8 mouse cellular contexts compared by ENCODE assay signal in the genomic region with DNA sequence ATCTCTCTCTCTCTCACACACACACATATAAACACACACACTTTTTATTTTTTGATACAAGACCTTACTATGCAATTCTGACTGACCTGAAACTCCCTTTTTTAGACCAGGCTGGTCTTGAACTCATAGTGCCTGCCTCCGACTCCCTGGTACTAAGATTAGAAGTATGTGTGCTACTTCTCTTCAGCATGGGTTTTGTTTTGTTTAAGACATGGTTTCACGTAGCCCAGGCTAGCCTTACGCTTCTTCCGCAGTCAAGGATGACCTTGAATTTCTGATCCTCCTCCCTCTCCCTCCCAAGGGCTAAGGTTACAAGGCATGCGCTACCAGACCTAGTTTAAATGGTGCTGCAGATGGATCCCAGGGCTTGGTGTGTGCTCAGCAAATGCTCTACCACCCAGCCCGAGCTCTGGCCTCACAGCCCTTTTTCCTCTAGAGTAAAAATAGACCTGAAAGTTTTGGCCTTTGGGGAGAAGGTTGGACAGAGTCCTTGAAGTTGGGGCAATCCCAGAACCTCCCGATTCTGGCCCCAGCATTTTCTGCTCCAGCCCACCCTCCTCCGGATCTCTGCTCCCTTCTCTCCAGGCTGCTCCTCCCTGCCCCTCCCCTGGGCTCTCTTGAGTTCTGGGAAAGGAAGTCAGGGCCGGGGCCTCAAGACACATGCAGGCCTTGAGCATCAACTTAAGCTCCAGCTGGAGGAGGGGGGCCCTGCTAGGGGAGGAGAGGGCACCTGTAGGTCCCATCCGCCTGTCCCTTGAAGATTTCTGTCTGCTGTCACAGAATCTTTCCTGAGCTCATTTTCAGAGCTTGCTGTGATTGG. TPM values are rescaled to one million over a fixed set of nuclear protein-coding genes. Genes with fewer than 3 reads are reported as not detected.
DNase-seq lines count a peak whose midpoint lies in the region; ATAC-seq and TF ChIP-seq lines count a peak whose summit lies in the region.

No protein-coding gene starts in this region.

- no peaks in the 10 kb centered on the region for H3K9me3 ChIP-seq in ES-E14 (ENCODE audit: control insufficient read depth, insufficient read depth, low read depth, low read length)
- no peaks in the 10 kb centered on the region for H3K9me3 ChIP-seq in heart, embryonic 16.5 days (replicated peaks; ENCODE audit: control insufficient read depth, low read length)

- H3K4me3 ChIP-seq in gastrocnemius, adult 2 months: no peak overlapping the region
- peak overlapping the region in 1 of 2 experiments; percentile 11; a peak in 1 of 4 replicates for H3K4me3 ChIP-seq in ES-E14 (ENCODE audit: insufficient read depth in 1 of 2, low read depth in 1 of 2, low read length in 2 of 2, poor library complexity in 1 of 2, severe bottlenecking in 1 of 2)
- no peak overlapping the region for H3K4me3 ChIP-seq in heart, embryonic 16.5 days (ENCODE audit: low read length)

- peaks cover 15 to 26% of the 10 kb centered on the region in 2 experiments for H3K4me1 ChIP-seq in ES-E14 (ENCODE audit: control insufficient read depth in 2 of 2, insufficient read depth in 2 of 2, low read length in 2 of 2, poor library complexity in 1 of 2)
- H3K4me1 ChIP-seq in heart, embryonic 16.5 days (ENCODE audit: control insufficient read depth, insufficient read depth, low read length): peaks cover 41% of the 10 kb centered on the region

- in situ Hi-C loops in ES-E14 (cut with MboI; ENCODE audit: low sequenced_read_pairs in 2 of 2, unreplicated experiment in 2 of 2): no loop called here

- no peaks in the 10 kb centered on the region for H3K27me3 ChIP-seq in heart, embryonic 16.5 days (ENCODE audit: control insufficient read depth, insufficient read depth, low read length)

- intact Hi-C loops in gastrocnemius, adult 2 months (cut with DNase I): loop anchor here (5.0 kb wide), 1 partner anchor 99 kb away; a partner anchor contains a TSS
- intact Hi-C loops in left cerebral cortex, postnatal 4 days (cut with DNase I): loop anchor here (5.0 kb wide), 1 partner anchor 79 kb away; no protein-coding TSS in a partner anchor

- DNase-seq in gastrocnemius, adult 2 months: peak; percentile 48
- DNase-seq in gastrocnemius, adult 18-20 months (ENCODE audit: low spot score): no peak
- DNase-seq in ES-E14 (ENCODE audit: low read depth, low spot score): no peak
- DNase-seq in lung, postnatal 10 days: peak; percentile 72
- DNase-seq in embryo, embryonic 9.5 days (ENCODE audit: extremely low spot score): no peak
- no peak for DNase-seq in left cerebral cortex, postnatal 4 days
- DNase-seq in urinary bladder, postnatal 10 days (ENCODE audit: low spot score): no peak

- H3K36me3 ChIP-seq in ES-E14 (ENCODE audit: control insufficient read depth, insufficient read depth, low read length, poor library complexity, severe bottlenecking): no peaks in the 10 kb centered on the region
- no peaks in the 10 kb centered on the region for H3K36me3 ChIP-seq in heart, embryonic 16.5 days (ENCODE audit: control insufficient read depth, insufficient read depth)

- peak overlapping the region; percentile 76 for H3K27ac ChIP-seq in gastrocnemius, adult 2 months
- peak overlapping the region; percentile 98 for H3K27ac ChIP-seq in ES-E14 (ENCODE audit: insufficient read depth, low read depth, low read length, poor library complexity, severe bottlenecking)
- H3K27ac ChIP-seq in heart, embryonic 16.5 days (ENCODE audit: low read length): peak overlapping the region; percentile 30

- no peak overlapping the region for H3K4me2 ChIP-seq in heart, embryonic 16.5 days (ENCODE audit: low read depth, low read length)

- no peak for ATAC-seq in heart, embryonic 16.5 days (replicated peaks; ENCODE audit: extremely low read depth, insufficient read depth, low FRiP score)

- no peak for TF ChIP-seq CTCF in gastrocnemius, adult 2 months (IDR thresholded peaks at IDR 0.05)

- peak overlapping the region; percentile 75; the same call in 1 of the 2 replicates for H3K9ac ChIP-seq in ES-E14 (ENCODE audit: insufficient read depth, low read depth, low read length, poor library complexity, severe bottlenecking)
- H3K9ac ChIP-seq in heart, embryonic 16.5 days (ENCODE audit: low read length): peak overlapping the region; percentile 23; the same call in 1 of the 2 replicates

- WGBS in heart, embryonic 16.5 days: 57% methylated on average over 10 of the region's 10 CpGs

TF ChIP-seq in ES-E14, 5 proteins besides CTCF, POLR2A, EP300 and RAD21:
- no peak for TF ChIP-seq HCFC1 (IDR thresholded peaks at IDR 0.05; ENCODE audit: borderline replicate concordance, insufficient read depth, low read length)
- TF ChIP-seq CHD2 (IDR thresholded peaks at IDR 0.05; ENCODE audit: low read depth, low read length): no peak
TF ChIP-seq in ES-E14: peak in this region for 0.

RNA-seq across cellular contexts. Expression of a gene that starts 8.3 kb away (rescaled TPM):
- total RNA-seq in gastrocnemius, adult 2 months (2021): 10 to 100 TPM; 18.7 to 25.8 TPM
- total RNA-seq in gastrocnemius, adult 18-20 months (2021): 10 to 100 TPM; 18.5 to 20.1 TPM
- total RNA-seq in ES-E14 (2012; rRNA removed): 125 and 131 TPM in 2 replicates
- 412 and 420 TPM in 2 replicates for polyA plus RNA-seq in heart, embryonic 16.5 days (2015; fragmentation: Nextera tagmentation; extraction: Ambion mirVana)
- 10 to 100 TPM; 30.1 to 36.2 TPM for total RNA-seq in left cerebral cortex, postnatal 4 days (2021)

RNA-seq across cellular contexts. Expression of a gene that starts 11.1 kb away (rescaled TPM):
- total RNA-seq in gastrocnemius, adult 2 months (2021): 10 to 100 TPM; 13.0 to 14.1 TPM
- total RNA-seq in gastrocnemius, adult 18-20 months (2021): 10 to 100 TPM in 1 of 2 experiments, 1 to 10 TPM in 1; 9.2 to 12.1 TPM
- 40.0 and 58.6 TPM in 2 replicates for total RNA-seq in ES-E14 (2012; rRNA removed)
- polyA plus RNA-seq in heart, embryonic 16.5 days (2015; fragmentation: Nextera tagmentation; extraction: Ambion mirVana): 20.3 and 20.8 TPM in 2 replicates
- 10 to 100 TPM; 12.7 to 15.5 TPM for total RNA-seq in left cerebral cortex, postnatal 4 days (2021)

Comparison
In these comparisons a context has a peak if more than half of its experiments do, and no peak if none do; other contexts are left out.
1. DNase-seq: peak in gastrocnemius, adult 2 months (single experiment) and lung, postnatal 10 days (single experiment); none in gastrocnemius, adult 18-20 months (single experiment), ES-E14 (single experiment), embryo, embryonic 9.5 days (single experiment), left cerebral cortex, postnatal 4 days (single experiment) and urinary bladder, postnatal 10 days (single experiment).
2. H3K27ac ChIP-seq: peak in every context shown above with its lines; median percentile 98 in ES-E14; 76 in gastrocnemius, adult 2 months; 30 in heart, embryonic 16.5 days.